Mouse (Mus musculus) lung, postnatal 0 days (tissue): Measurements from ENCODE around the gene Gnb1l.

Experiments
- CTCF ChIP-seq: IDR thresholded peaks from 2 replicates; pipeline ENCODE4 v1.5.1; 2016; ENCODE audit warnings: antibody characterized with exemption, mild to moderate bottlenecking
- EP300 ChIP-seq: IDR thresholded peaks from 2 replicates; pipeline ENCODE4 v1.6.1; 2016; ENCODE audit warnings: antibody characterized with exemption, mild to moderate bottlenecking, control low read depth

DNA sequence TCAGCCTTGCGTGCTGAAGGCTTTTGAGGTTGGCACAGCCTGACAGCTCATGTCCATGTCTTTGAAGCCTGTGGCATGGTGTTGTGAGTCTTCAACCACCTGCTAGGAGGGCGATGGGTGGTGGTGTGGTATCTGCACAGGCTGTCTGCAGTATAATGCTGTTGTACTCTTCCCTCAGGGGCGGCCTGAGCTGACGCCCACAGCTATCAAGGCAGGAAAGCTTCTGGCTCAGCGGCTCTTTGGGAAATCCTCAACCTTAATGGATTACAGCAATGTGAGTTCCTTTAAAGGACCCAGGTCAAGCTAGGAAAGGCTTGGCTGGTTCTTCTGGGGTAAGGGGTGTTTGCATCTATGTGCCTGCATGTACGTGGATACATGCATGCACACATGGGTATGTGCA lies 26.5 kb upstream of the Gnb1l start:
- TF ChIP-seq CTCF (no peak), EP300 (no peak)
